Mouse (Mus musculus): ENCODE results near the gene Tuba4a. TPM values are rescaled to one million over a fixed set of nuclear protein-coding genes. Genes with fewer than 3 reads are reported as not detected.

Tuba4a gene
- polyA plus RNA-seq, 1 experiment from 2014 or later, result 119 TPM

GRCm38 (mm10) chr1:75229158-75229557 lies 9.5 kb upstream of the Tuba4a start:
- Histone ChIP-seq H3K27me3 (replicated peaks; ENCODE audit: control insufficient read depth, insufficient read depth, low read length) (no peaks in the 10 kb centered on the region), H3K36me3 (ENCODE audit: control insufficient read depth, insufficient read depth) (no peaks in the 10 kb centered on the region), H3K9ac (ENCODE audit: low read depth, low read length) (no peak overlapping the region), H3K27ac (ENCODE audit: low read depth, low read length) (no peak overlapping the region), H3K4me3 (ENCODE audit: low read depth, low read length) (no peak overlapping the region), H3K4me1 (replicated peaks; ENCODE audit: control insufficient read depth, insufficient read depth, low read length) (no peaks in the 10 kb centered on the region), H3K9me3 (ENCODE audit: control insufficient read depth) (no peaks in the 10 kb centered on the region), H3K4me2 (replicated peaks; ENCODE audit: low read depth) (no peak overlapping the region)
- ATAC-seq, result no peak
- 68% methylated on average over 4 of the region's 4 CpGs for WGBS
- no peak for TF ChIP-seq CTCF (IDR thresholded peaks at IDR 0.05; ENCODE audit: low read depth)

GRCm38 (mm10) chr1:75227653-75228052 lies 8.0 kb upstream of the Tuba4a start:
- H3K27me3 ChIP-seq (replicated peaks; ENCODE audit: control insufficient read depth, insufficient read depth, low read length), result no peaks in the 10 kb centered on the region
- TF ChIP-seq CTCF (IDR thresholded peaks at IDR 0.05; ENCODE audit: low read depth), result no peak
- no peak overlapping the region for H3K27ac ChIP-seq (ENCODE audit: low read depth, low read length)
- H3K4me1 ChIP-seq (replicated peaks; ENCODE audit: control insufficient read depth, insufficient read depth, low read length), result no peaks in the 10 kb centered on the region
- ATAC-seq, result no peak
- no peaks in the 10 kb centered on the region for H3K9me3 ChIP-seq (ENCODE audit: control insufficient read depth)
- WGBS, result 84% methylated on average over 1 of the region's 1 CpGs
- H3K36me3 ChIP-seq (ENCODE audit: control insufficient read depth, insufficient read depth), result no peaks in the 10 kb centered on the region
- H3K9ac ChIP-seq (ENCODE audit: low read depth, low read length), result no peak overlapping the region
- no peak overlapping the region for H3K4me2 ChIP-seq (replicated peaks; ENCODE audit: low read depth)
- H3K4me3 ChIP-seq (ENCODE audit: low read depth, low read length), result no peak overlapping the region

GRCm38 (mm10) chr1:75226138-75226537 lies 6.5 kb upstream of the Tuba4a start:
- 62% methylated on average over 2 of the region's 2 CpGs for WGBS
- no peak overlapping the region for H3K9ac ChIP-seq (ENCODE audit: low read depth, low read length)
- no peak overlapping the region for H3K4me3 ChIP-seq (ENCODE audit: low read depth, low read length)
- H3K9me3 ChIP-seq (ENCODE audit: control insufficient read depth), result no peaks in the 10 kb centered on the region
- peaks cover 3% of the 10 kb centered on the region; the same call in 1 of the 2 replicates for H3K27me3 ChIP-seq (replicated peaks; ENCODE audit: control insufficient read depth, insufficient read depth, low read length)
- H3K4me2 ChIP-seq (replicated peaks; ENCODE audit: low read depth), result no peak overlapping the region
- H3K36me3 ChIP-seq (ENCODE audit: control insufficient read depth, insufficient read depth), result no peaks in the 10 kb centered on the region
- ATAC-seq, result no peak
- H3K27ac ChIP-seq (ENCODE audit: low read depth, low read length), result no peak overlapping the region
- no peak for TF ChIP-seq CTCF (IDR thresholded peaks at IDR 0.05; ENCODE audit: low read depth)
- H3K4me1 ChIP-seq (replicated peaks; ENCODE audit: control insufficient read depth, insufficient read depth, low read length), result no peaks in the 10 kb centered on the region

- H3K4me3 ChIP-seq (ENCODE audit: low read depth, low read length), result no peak overlapping the region
- H3K27me3 ChIP-seq (replicated peaks; ENCODE audit: control insufficient read depth, insufficient read depth, low read length), result peaks cover 10% of the 10 kb centered on the region; the same call in 1 of the 2 replicates
- no peak for ATAC-seq
- H3K9ac ChIP-seq (ENCODE audit: low read depth, low read length), result no peak overlapping the region
- H3K27ac ChIP-seq (ENCODE audit: low read depth, low read length), result no peak overlapping the region
- no peaks in the 10 kb centered on the region; the same call in 1 of the 2 replicates for H3K4me1 ChIP-seq (replicated peaks; ENCODE audit: control insufficient read depth, insufficient read depth, low read length)
- no peaks in the 10 kb centered on the region for H3K9me3 ChIP-seq (ENCODE audit: control insufficient read depth)
- WGBS, result 73% methylated on average over 3 of the region's 3 CpGs
- TF ChIP-seq CTCF (IDR thresholded peaks at IDR 0.05; ENCODE audit: low read depth), result no peak
- no peak overlapping the region for H3K4me2 ChIP-seq (replicated peaks; ENCODE audit: low read depth)
- no peaks in the 10 kb centered on the region for H3K36me3 ChIP-seq (ENCODE audit: control insufficient read depth, insufficient read depth)
Observed at GRCm38 (mm10) chr1:75225473-75225872, 5.8 kb upstream of the Tuba4a start.

GRCm38 (mm10) chr1:75223532-75223931 lies 3.9 kb upstream of the Tuba4a start:
- Histone ChIP-seq H3K4me3 (ENCODE audit: low read depth, low read length) (no peak overlapping the region), H3K4me2 (replicated peaks; ENCODE audit: low read depth) (no peak overlapping the region), H3K27me3 (replicated peaks; ENCODE audit: control insufficient read depth, insufficient read depth, low read length) (peaks cover 15% of the 10 kb centered on the region; the same call in 1 of the 2 replicates), H3K27ac (ENCODE audit: low read depth, low read length) (no peak overlapping the region), H3K4me1 (replicated peaks; ENCODE audit: control insufficient read depth, insufficient read depth, low read length) (no peaks in the 10 kb centered on the region; the same call in 1 of the 2 replicates), H3K9ac (ENCODE audit: low read depth, low read length) (no peak overlapping the region), H3K9me3 (ENCODE audit: control insufficient read depth) (no peaks in the 10 kb centered on the region), H3K36me3 (ENCODE audit: control insufficient read depth, insufficient read depth) (no peaks in the 10 kb centered on the region)
- TF ChIP-seq CTCF (IDR thresholded peaks at IDR 0.05; ENCODE audit: low read depth), result no peak
- ATAC-seq, result no peak
- 67% methylated on average over 6 of the region's 6 CpGs for whole genome bisulfite sequencing

GRCm38 (mm10) chr1:75222926-75223325 lies 3.3 kb upstream of the Tuba4a start:
- ATAC-seq, result no peak
- no peaks in the 10 kb centered on the region for H3K36me3 ChIP-seq (ENCODE audit: control insufficient read depth, insufficient read depth)

GRCm38 (mm10) chr1:75221538-75221937 lies 1.9 kb upstream of the Tuba4a start:
- H3K27me3 ChIP-seq (replicated peaks; ENCODE audit: control insufficient read depth, insufficient read depth, low read length), result peaks cover 15% of the 10 kb centered on the region; the same call in 1 of the 2 replicates
- TF ChIP-seq CTCF (IDR thresholded peaks at IDR 0.05; ENCODE audit: low read depth), result no peak
- H3K36me3 ChIP-seq (ENCODE audit: control insufficient read depth, insufficient read depth), result no peaks in the 10 kb centered on the region
- no peak overlapping the region for H3K4me2 ChIP-seq (replicated peaks; ENCODE audit: low read depth)
- no peak for ATAC-seq
- no peaks in the 10 kb centered on the region; the same call in 1 of the 2 replicates for H3K4me1 ChIP-seq (replicated peaks; ENCODE audit: control insufficient read depth, insufficient read depth, low read length)
- H3K27ac ChIP-seq (ENCODE audit: low read depth, low read length), result no peak overlapping the region
- no peak overlapping the region for H3K9ac ChIP-seq (ENCODE audit: low read depth, low read length)
- 77% methylated on average over 3 of the region's 3 CpGs for WGBS
- no peak overlapping the region for H3K4me3 ChIP-seq (ENCODE audit: low read depth, low read length)
- no peaks in the 10 kb centered on the region for H3K9me3 ChIP-seq (ENCODE audit: control insufficient read depth)

More at GRCm38 (mm10) chr1:75222926-75223325, 3.3 kb upstream of the Tuba4a start:
- Histone ChIP-seq H3K27ac (ENCODE audit: low read depth, low read length) (no peak overlapping the region), H3K4me1 (replicated peaks; ENCODE audit: control insufficient read depth, insufficient read depth, low read length) (no peaks in the 10 kb centered on the region; the same call in 1 of the 2 replicates), H3K4me3 (ENCODE audit: low read depth, low read length) (no peak overlapping the region), H3K27me3 (replicated peaks; ENCODE audit: control insufficient read depth, insufficient read depth, low read length) (peaks cover 15% of the 10 kb centered on the region; the same call in 1 of the 2 replicates), H3K4me2 (replicated peaks; ENCODE audit: low read depth) (no peak overlapping the region), H3K9ac (ENCODE audit: low read depth, low read length) (no peak overlapping the region), H3K9me3 (ENCODE audit: control insufficient read depth) (no peaks in the 10 kb centered on the region)
- TF ChIP-seq CTCF (IDR thresholded peaks at IDR 0.05; ENCODE audit: low read depth), result no peak
- WGBS, result 77% methylated on average over 6 of the region's 6 CpGs

Measured in intestine, postnatal 0 days (tissue).